Mouse (Mus musculus): Measurements from ENCODE around the gene Hao2. TPM values are rescaled to one million over a fixed set of nuclear protein-coding genes. Genes with fewer than 3 reads are reported as not detected.

The Hao2 gene
- total RNA-seq, 2 experiments from 2014 or later, result not detected

DNA sequence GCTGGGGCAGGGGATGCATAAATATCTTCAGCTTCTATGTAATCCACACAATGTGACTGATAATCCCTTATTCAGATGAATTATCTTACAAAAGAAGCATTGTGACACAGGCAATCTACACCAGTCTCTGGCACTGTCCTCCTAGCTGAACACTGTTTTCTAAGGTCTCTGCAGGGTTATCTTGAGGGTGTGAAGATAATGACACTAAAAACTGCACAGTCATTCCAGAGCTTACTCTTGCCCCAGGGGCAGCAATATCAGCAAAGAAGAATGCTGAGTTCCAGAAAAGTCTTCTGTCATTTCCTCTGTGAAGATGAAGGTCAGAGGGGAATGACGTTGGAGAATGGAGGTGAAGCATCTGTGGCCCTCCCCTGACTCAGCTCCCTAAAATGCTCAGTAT is 36.1 kb downstream of the Hao2 start:
- DNase-seq, result no peak

DNA sequence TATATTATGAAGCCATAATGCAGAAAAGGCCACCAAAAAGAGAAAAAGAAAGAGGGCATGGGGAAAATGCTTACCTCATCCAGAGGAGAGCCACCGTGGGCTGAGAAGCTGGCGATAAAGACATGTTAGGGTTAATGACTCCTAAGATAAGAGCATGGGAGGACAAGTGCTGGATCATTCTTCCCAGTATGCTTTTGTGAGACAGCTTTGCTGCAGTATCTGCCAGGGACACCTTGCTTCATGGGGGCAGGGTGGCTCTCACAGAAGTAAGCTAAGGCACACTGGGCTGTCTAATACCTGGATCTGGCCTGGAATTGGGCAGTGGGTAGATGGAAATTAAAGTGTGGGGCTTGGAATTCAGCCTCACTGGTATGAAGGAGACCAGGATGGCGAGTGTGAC is 37.9 kb downstream of the Hao2 start:
- DNase-seq, result no peak

DNA sequence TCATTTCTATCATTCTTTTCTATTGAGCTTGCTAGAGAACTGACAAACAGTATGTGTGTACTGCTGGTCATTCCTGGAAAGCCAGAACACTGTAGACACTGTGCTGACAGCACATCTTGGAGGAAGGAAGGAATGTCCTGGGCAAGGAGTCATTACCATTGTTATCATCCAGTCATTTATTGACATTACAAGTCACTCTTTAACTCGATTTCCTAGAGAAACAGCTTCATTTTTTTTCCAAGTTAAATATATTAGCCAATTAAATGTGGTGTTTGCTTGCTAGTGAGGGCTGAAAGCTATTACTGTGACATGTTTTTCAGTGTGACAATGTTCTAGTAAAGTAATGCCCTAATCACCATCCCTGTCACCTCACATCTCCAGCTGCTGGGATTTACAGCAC is 39.4 kb downstream of the Hao2 start:
- no peak for DNase-seq

DNA sequence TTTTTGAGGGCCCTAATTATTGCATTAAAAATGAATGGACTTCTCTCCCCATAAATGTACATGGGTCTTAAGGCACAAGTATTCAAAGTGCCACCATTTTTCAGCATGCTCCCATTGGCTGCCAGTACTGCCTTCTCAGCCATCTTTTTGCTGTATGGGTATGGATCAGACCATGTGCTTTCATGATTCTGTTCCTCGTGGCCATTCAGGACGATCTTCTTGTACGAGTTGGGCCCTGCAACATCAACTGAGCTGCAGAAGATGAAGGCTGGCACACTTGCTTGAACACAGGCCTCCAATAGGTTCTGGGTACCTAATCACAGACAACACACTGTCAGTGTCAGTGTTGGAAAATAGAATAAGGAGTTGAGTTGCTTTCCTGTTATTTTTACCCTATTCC is 40.0 kb downstream of the Hao2 start:
- no peak for DNase-seq

DNA sequence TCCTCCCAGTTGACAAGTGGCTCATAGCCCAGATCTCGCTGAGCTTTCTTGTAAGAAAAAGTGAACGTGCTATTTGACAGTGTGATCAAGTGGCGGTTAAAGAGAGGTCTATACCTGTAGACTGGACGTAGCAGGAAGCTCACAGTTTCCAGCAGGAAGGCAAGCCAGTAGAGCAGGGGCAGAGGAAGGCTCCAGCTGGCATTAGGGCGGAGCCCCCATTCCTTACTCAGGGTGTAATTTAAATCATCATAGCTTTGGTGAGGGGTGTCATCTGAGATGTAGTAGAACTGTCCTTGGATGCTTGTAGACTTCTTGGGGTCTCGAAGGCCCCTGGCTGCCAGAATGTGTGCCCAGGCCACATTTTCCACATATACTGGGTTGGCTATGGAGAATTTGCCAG is 40.4 kb downstream of the Hao2 start:
- DNase-seq, result no peak

DNA sequence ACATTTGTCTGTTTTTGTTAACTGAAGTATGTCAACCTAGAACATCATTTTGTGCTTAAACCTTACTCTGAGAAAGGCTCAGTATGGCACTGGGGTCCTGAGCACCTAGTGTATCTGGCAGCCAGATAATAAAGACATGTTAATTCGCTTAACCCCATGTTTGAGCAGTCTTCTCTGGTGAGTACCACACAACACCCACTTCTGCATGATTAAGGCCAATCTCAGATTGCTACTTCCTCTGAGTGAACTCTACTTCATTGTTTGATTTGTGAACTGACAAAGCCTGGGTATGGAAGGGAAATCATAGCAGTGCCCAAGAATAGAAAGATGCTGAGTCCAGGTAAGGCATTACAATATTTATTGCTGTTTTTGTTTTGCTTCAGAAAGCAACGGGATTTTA is 41.2 kb downstream of the Hao2 start:
- DNase-seq, result no peak

DNA sequence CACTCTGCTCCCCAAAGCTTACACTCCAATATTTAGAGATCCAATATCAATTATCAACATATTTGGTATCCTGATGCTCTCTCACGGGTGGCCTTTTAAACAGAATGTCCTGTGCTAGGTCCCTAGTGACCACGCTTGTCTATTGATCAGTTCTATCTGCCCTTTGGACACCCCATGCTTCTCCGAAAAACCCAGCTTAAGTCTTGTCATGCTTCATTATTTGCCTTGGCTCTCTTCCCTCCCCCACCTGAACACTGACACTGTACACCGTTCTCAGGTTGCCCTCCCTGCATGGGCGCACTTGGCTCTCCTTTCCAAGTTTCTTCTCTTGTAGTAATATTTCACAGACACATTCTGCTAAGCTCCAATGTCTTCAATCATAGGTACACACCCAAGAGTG is 42.8 kb downstream of the Hao2 start:
- no peak for DNase-seq

DNA sequence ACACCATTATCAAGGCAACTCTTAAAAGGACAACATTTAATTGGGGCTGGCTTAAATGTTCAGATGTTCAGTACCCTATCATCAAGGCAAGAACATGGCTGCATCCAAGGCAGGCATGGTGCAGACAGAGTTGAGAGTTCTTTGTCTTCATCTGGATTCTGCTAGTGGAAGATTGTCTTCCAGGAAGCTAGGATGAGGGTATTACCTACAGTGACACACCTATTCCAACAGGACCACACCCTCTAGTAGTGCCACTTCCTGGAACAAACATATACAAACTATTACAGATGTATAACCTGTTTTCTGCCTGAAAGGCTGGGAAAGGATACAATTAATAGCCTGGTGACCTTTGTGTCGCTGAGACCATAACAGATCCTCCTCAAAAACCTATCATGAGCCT is 44.1 kb downstream of the Hao2 start:
- DNase-seq, result no peak

Other genes with a start within 250 kb of the Hao2 start
- not detected for gene Hsd3b2, start 168.7 kb downstream of the Hao2 start, total RNA-seq (2021)
- gene Hsd3b3, start 130.1 kb downstream of the Hao2 start, total RNA-seq (2021), result not detected
- gene Hsd3b6, start 78.8 kb downstream of the Hao2 start, total RNA-seq (2021), result not detected
- gene Hsd3b1, start 33.4 kb downstream of the Hao2 start, total RNA-seq (2021), result not detected
- gene Wars2, start 247.8 kb upstream of the Hao2 start, total RNA-seq (2021), result 1 to 10 TPM; 5.1 to 7.2 TPM